17 mouse cellular contexts compared by ENCODE assay signal in the genomic region with DNA sequence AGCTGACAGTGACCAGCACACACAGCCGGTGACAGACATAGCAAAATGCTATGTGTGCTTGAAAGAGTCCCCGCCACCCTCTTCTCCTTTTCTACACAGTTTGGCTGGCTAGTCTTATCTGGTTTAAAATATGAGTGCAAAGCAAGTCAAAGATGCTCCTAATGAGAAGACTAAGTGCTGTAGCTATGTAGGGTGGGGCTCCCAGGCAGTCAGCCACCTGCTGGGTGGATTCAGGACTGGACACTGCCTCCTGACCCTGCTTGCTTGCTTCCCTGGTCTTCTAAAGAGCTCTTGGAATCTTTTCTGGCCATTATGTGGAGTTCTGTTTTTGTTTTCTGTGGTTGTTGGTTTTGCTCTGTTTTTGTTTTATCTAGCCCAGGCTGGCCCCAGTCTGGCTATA.
DNase-seq lines count a peak whose midpoint lies in the region; ATAC-seq and TF ChIP-seq lines count a peak whose summit lies in the region.
"Had no signal": no experiment of that assay in that cellular context is flagged by ENCODE, and none has a peak within 500 bp of the region (broad histone marks: within the 10 kb centered on the region; RNA-seq: fewer than 3 reads in every experiment).

No protein-coding gene starts in this region.

- H3K4me2 ChIP-seq in intestine, embryonic 14.5 days (ENCODE audit: low read length): no peak overlapping the region
- H3K4me2 ChIP-seq in intestine, embryonic 15.5 days (replicated peaks): no peak overlapping the region
- no peak overlapping the region for H3K4me2 ChIP-seq in hindbrain, postnatal 0 days (ENCODE audit: low read depth, low read length)
- H3K4me2 ChIP-seq: heart, embryonic 11.5 days; limb, embryonic 15.5 days had no signal

- ATAC-seq in intestine, embryonic 14.5 days (replicated peaks; ENCODE audit: low FRiP score, low TSS enrichment, low read depth): no peak
- ATAC-seq in intestine, embryonic 15.5 days: no peak
- no peak for ATAC-seq in hindbrain, postnatal 0 days
- ATAC-seq: intestine, postnatal 0 days had no signal

- H3K9ac ChIP-seq in intestine, embryonic 14.5 days (ENCODE audit: low read length): no peak overlapping the region
- H3K9ac ChIP-seq in intestine, embryonic 15.5 days: no peak overlapping the region
- H3K9ac ChIP-seq in hindbrain, postnatal 0 days (replicated peaks; ENCODE audit: low read length): no peak overlapping the region
- H3K9ac ChIP-seq: limb, embryonic 15.5 days had no signal

- no peak for TF ChIP-seq CTCF in hindbrain, postnatal 0 days (IDR thresholded peaks at IDR 0.05; ENCODE audit: low read depth)
- no peak for TF ChIP-seq CTCF in olfactory bulb, adult 2 months (IDR thresholded peaks at IDR 0.05; ENCODE audit: insufficient read depth, low read depth, low read length)

- H3K9me3 ChIP-seq in intestine, embryonic 14.5 days (ENCODE audit: control insufficient read depth, low read length): no peaks in the 10 kb centered on the region
- no peaks in the 10 kb centered on the region for H3K9me3 ChIP-seq in intestine, embryonic 15.5 days
- no peaks in the 10 kb centered on the region for H3K9me3 ChIP-seq in hindbrain, postnatal 0 days (ENCODE audit: low read length)
- H3K9me3 ChIP-seq: limb, embryonic 15.5 days; megakaryocyte, embryonic 14.5 days had no signal

- DNase-seq in intestine, embryonic 14.5 days (ENCODE audit: low spot score): peak; percentile 46
- DNase-seq in testis, postnatal 10 days (ENCODE audit: low spot score): peak; percentile 14
- no peak for DNase-seq in testis, postnatal 14 days (ENCODE audit: low spot score)
- DNase-seq in hindbrain, postnatal 0 days (ENCODE audit: low spot score): no peak
- no peak for DNase-seq in adrenal gland, adult 8-10 months
- DNase-seq in layer of hippocampus, adult 18-20 months (ENCODE audit: low spot score in 2 of 2): no peak
- DNase-seq: cerebellum, postnatal 10 days; embryo, embryonic 11 days; heart, postnatal 14 days; lung, postnatal 10 days had no signal

- no peak overlapping the region for H3K27ac ChIP-seq in intestine, embryonic 14.5 days (ENCODE audit: low read depth)
- no peak overlapping the region for H3K27ac ChIP-seq in intestine, embryonic 15.5 days
- H3K27ac ChIP-seq in hindbrain, postnatal 0 days: peak overlapping the region; percentile 32; the same call in 1 of the 2 replicates
- peak overlapping the region; percentile 50 for H3K27ac ChIP-seq in olfactory bulb, adult 2 months (ENCODE audit: insufficient read depth, low read depth, low read length)
- H3K27ac ChIP-seq: kidney, postnatal 0 days; limb, embryonic 15.5 days had no signal

- no peaks in the 10 kb centered on the region for H3K36me3 ChIP-seq in intestine, embryonic 14.5 days (ENCODE audit: control insufficient read depth, insufficient read depth, low read length)
- no peaks in the 10 kb centered on the region for H3K36me3 ChIP-seq in intestine, embryonic 15.5 days
- H3K36me3 ChIP-seq in hindbrain, postnatal 0 days (ENCODE audit: insufficient read depth, low read length): no peaks in the 10 kb centered on the region
- H3K36me3 ChIP-seq: limb, embryonic 15.5 days had no signal

- H3K4me1 ChIP-seq in intestine, embryonic 14.5 days (replicated peaks; ENCODE audit: control insufficient read depth, insufficient read depth, low read length): peaks cover 9% of the 10 kb centered on the region
- H3K4me1 ChIP-seq in intestine, embryonic 15.5 days (replicated peaks): 0 out of 2 replicates have a peak, but pooled peaks cover 5% of the 10 kb centered on the region
- peaks cover 43% of the 10 kb centered on the region for H3K4me1 ChIP-seq in hindbrain, postnatal 0 days (ENCODE audit: insufficient read depth, low read length)
- peaks cover 56% of the 10 kb centered on the region for H3K4me1 ChIP-seq in olfactory bulb, adult 2 months (ENCODE audit: control insufficient read depth, insufficient read depth, low read length)
- H3K4me1 ChIP-seq: megakaryocyte, embryonic 14.5 days had no signal

- H3K4me3 ChIP-seq in intestine, embryonic 14.5 days (ENCODE audit: low read depth, low read length): no peak overlapping the region
- H3K4me3 ChIP-seq in intestine, embryonic 15.5 days (replicated peaks): no peak overlapping the region
- no peak overlapping the region for H3K4me3 ChIP-seq in hindbrain, postnatal 0 days (ENCODE audit: low read length)
- H3K4me3 ChIP-seq in olfactory bulb, adult 2 months (ENCODE audit: insufficient read depth, low read depth, low read length): no peak overlapping the region
- H3K4me3 ChIP-seq: limb, embryonic 15.5 days; megakaryocyte, embryonic 14.5 days had no signal

- 75% methylated on average over 2 of the region's 2 CpGs for WGBS in intestine, embryonic 14.5 days
- whole genome bisulfite sequencing in intestine, embryonic 15.5 days: 80% methylated on average over 2 of the region's 2 CpGs
- WGBS in hindbrain, postnatal 0 days: 68% methylated on average over 2 of the region's 2 CpGs
- 70% methylated on average over 2 of the region's 2 CpGs for WGBS in olfactory bulb, adult 2 months

- no peak for TF ChIP-seq POLR2A in olfactory bulb, adult 2 months (IDR thresholded peaks at IDR 0.05; ENCODE audit: insufficient read depth, low read depth, low read length)

- H3K27me3 ChIP-seq in intestine, embryonic 14.5 days (replicated peaks; ENCODE audit: control insufficient read depth, insufficient read depth, low read length): no peaks in the 10 kb centered on the region
- H3K27me3 ChIP-seq in intestine, embryonic 15.5 days (replicated peaks): no peaks in the 10 kb centered on the region
- H3K27me3 ChIP-seq in hindbrain, postnatal 0 days (ENCODE audit: insufficient read depth, low read length): no peaks in the 10 kb centered on the region
- H3K27me3 ChIP-seq: limb, embryonic 15.5 days; megakaryocyte, embryonic 14.5 days had no signal

Comparison
In these comparisons a context has a peak if more than half of its experiments do, and no peak if none do; other contexts are left out.
1. DNase-seq: peak in intestine, embryonic 14.5 days (single experiment) and testis, postnatal 10 days (single experiment); none in testis, postnatal 14 days (single experiment), hindbrain, postnatal 0 days (single experiment), adrenal gland, adult 8-10 months (single experiment) and layer of hippocampus, adult 18-20 months (0 of 2).
2. H3K27ac ChIP-seq: peak in hindbrain, postnatal 0 days (single experiment) and olfactory bulb, adult 2 months (single experiment); none in intestine, embryonic 14.5 days (single experiment) and intestine, embryonic 15.5 days (single experiment).